Mouse (Mus musculus) mesoderm, embryonic 11.5 days (tissue): ENCODE measurements around the gene Vmn2r103.

Source experiments
- DNase-seq: peaks from one replicate; pipeline ENCODE4 v3.0.0-alpha.2; 2012; ENCODE audit warnings: low read depth, low spot score

Vmn2r103 gene

GRCm38 (mm10) chr17:19773063-19773462, at the start of gene Vmn2r103:
Gene Vmn2r103, plus strand, starts transcription at chr17:19773363.
- DNase-seq: no peak

GRCm38 (mm10) chr17:19778994-19779393, 5.8 kb downstream of the Vmn2r103 start:
- DNase-seq: no peak

- DNase-seq: no peak
These were observed 16.1 kb downstream of the Vmn2r103 start for GRCm38 (mm10) chr17:19789248-19789647.
